Comparison of ENCODE assay signal across 17 mouse cellular contexts in the genomic region with DNA sequence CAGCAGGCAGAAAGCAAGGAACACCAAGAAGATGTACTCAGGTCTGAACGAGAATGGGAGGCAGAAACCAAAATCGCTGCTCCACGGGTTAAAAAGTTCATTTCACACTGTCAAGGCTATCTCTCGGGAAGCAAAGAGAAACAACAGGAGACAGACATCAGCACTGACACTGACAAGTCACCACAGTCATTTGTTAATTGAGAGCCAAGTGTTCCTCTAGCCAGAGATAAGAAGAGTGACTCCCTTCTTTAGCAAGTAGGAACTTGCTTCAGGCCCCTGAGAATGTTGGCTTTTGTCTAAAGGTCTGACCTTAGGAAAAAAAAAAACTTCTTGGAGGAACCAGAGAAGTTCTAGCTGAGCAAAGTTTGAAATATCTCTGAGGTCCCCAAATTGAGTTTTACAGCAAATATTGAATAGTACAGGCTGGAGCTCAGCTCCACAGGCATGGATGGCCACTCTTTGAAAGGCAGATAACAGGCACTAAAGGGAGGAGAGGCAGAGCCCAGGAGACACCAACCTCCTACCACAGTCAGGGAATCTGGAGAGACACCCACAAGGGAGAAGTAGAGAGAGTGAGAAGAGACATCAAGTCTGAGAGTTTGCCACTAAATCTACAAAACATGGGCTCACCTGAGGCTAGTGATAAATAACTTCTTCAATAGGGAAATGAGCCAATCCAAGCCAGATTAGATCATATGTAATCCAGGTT. TPM values are rescaled to one million over a fixed set of nuclear protein-coding genes. Genes with fewer than 3 reads are reported as not detected.
DNase-seq lines count a peak whose midpoint lies in the region; ATAC-seq lines count a peak whose summit lies in the region.
"Had no signal": no experiment of that assay in that cellular context is flagged by ENCODE, and none has a peak within 500 bp of the region (broad histone marks: within the 10 kb centered on the region; RNA-seq: fewer than 3 reads in every experiment).

No protein-coding gene starts in this region.

- H3K27ac ChIP-seq in heart, embryonic 11.5 days (ENCODE audit: low read depth, low read length), result no peak overlapping the region
- peak overlapping the region; percentile 71 for H3K27ac ChIP-seq in liver, embryonic 11.5 days (ENCODE audit: low read depth, low read length)
- H3K27ac ChIP-seq: embryonic facial prominence, embryonic 13.5 days; hindbrain, embryonic 15.5 days; limb, embryonic 10.5 days; neural tube, embryonic 12.5 days had no signal

- 3% methylated on average over 4 of the region's 4 CpGs for WGBS in heart, embryonic 11.5 days (ENCODE audit: insufficient replicate concordance)
- 7% methylated on average over 4 of the region's 4 CpGs for WGBS in liver, embryonic 11.5 days

- H3K9me3 ChIP-seq in heart, embryonic 11.5 days (replicated peaks; ENCODE audit: control insufficient read depth, low read length), result no peaks in the 10 kb centered on the region
- no peaks in the 10 kb centered on the region for H3K9me3 ChIP-seq in liver, embryonic 11.5 days (ENCODE audit: control insufficient read depth, low read length)
- H3K9me3 ChIP-seq: embryonic facial prominence, embryonic 13.5 days; hindbrain, embryonic 15.5 days; limb, embryonic 10.5 days; neural tube, embryonic 12.5 days had no signal

- peak overlapping the region; percentile 17 for H3K4me2 ChIP-seq in heart, embryonic 11.5 days
- peak overlapping the region; percentile 57 for H3K4me2 ChIP-seq in liver, embryonic 11.5 days
- H3K4me2 ChIP-seq: embryonic facial prominence, embryonic 13.5 days; hindbrain, embryonic 15.5 days; neural tube, embryonic 12.5 days had no signal

- H3K4me1 ChIP-seq in heart, embryonic 11.5 days (ENCODE audit: control insufficient read depth, insufficient read depth, low read length), result peaks cover 37% of the 10 kb centered on the region
- peaks cover 37% of the 10 kb centered on the region for H3K4me1 ChIP-seq in liver, embryonic 11.5 days (replicated peaks; ENCODE audit: control insufficient read depth, insufficient read depth, low read length)
- H3K4me1 ChIP-seq: hindbrain, embryonic 15.5 days; neural tube, embryonic 12.5 days had no signal

- ATAC-seq in heart, embryonic 11.5 days (replicated peaks; ENCODE audit: insufficient number of reproducible peaks, low FRiP score, low TSS enrichment), result no peak
- ATAC-seq in liver, embryonic 11.5 days (replicated peaks; ENCODE audit: low FRiP score), result peak; percentile 55
- peak; percentile 90 for ATAC-seq in megakaryocyte-erythroid progenitor cell, adult 5-6 weeks (replicated peaks; ENCODE audit: low FRiP score, low TSS enrichment, poor library complexity, severe bottlenecking)
- ATAC-seq: intestine, postnatal 0 days had no signal

- intact Hi-C loops in left cerebral cortex, postnatal 25 days (cut with DNase I), result no loop called here

- H3K36me3 ChIP-seq in heart, embryonic 11.5 days (ENCODE audit: control insufficient read depth, insufficient read depth, low read length), result no peaks in the 10 kb centered on the region
- H3K36me3 ChIP-seq in liver, embryonic 11.5 days (ENCODE audit: control insufficient read depth, insufficient read depth, low read length), result no peaks in the 10 kb centered on the region
- H3K36me3 ChIP-seq: embryonic facial prominence, embryonic 13.5 days; hindbrain, embryonic 15.5 days; neural tube, embryonic 12.5 days had no signal

- DNase-seq in testis, postnatal 14 days (ENCODE audit: low spot score), result peak; percentile 40
- no peak for DNase-seq in testis, postnatal 10 days (ENCODE audit: low spot score)
- peak; percentile 30 for DNase-seq in liver, embryonic 11.5 days (ENCODE audit: low spot score)
- no peak for DNase-seq in thymus, postnatal 10 days (ENCODE audit: low spot score in 2 of 2)
- DNase-seq in left cerebral cortex, postnatal 25 days (ENCODE audit: low spot score in 2 of 2), result no peak
- DNase-seq in lung, adult 18-20 months, result no peak
- DNase-seq: adrenal gland, postnatal 25 days; cerebellum, adult 18-20 months; cerebellum, postnatal 36 days; kidney, postnatal 10 days had no signal

- no peak overlapping the region for H3K9ac ChIP-seq in heart, embryonic 11.5 days (ENCODE audit: low read depth, low read length)
- H3K9ac ChIP-seq in liver, embryonic 11.5 days (ENCODE audit: low read depth, low read length), result peak overlapping the region; percentile 30; the same call in 1 of the 2 replicates
- H3K9ac ChIP-seq: embryonic facial prominence, embryonic 13.5 days; hindbrain, embryonic 15.5 days; neural tube, embryonic 12.5 days had no signal

- H3K4me3 ChIP-seq in heart, embryonic 11.5 days (ENCODE audit: low read depth, low read length), result no peak overlapping the region
- no peak overlapping the region for H3K4me3 ChIP-seq in liver, embryonic 11.5 days (ENCODE audit: low read depth, low read length)
- H3K4me3 ChIP-seq: embryonic facial prominence, embryonic 13.5 days; hindbrain, embryonic 15.5 days; limb, embryonic 10.5 days; neural tube, embryonic 12.5 days had no signal

- no peaks in the 10 kb centered on the region for H3K27me3 ChIP-seq in heart, embryonic 11.5 days (ENCODE audit: control insufficient read depth, insufficient read depth, low read length)
- no peaks in the 10 kb centered on the region for H3K27me3 ChIP-seq in liver, embryonic 11.5 days (replicated peaks; ENCODE audit: control insufficient read depth, insufficient read depth, low read length)
- H3K27me3 ChIP-seq: embryonic facial prominence, embryonic 13.5 days; hindbrain, embryonic 15.5 days; neural tube, embryonic 12.5 days had no signal

RNA-seq across cellular contexts. Expression of a gene that starts 8.5 kb away (rescaled TPM):
- polyA plus RNA-seq in heart, embryonic 11.5 days (2014; fragmentation: Nextera tagmentation; extraction: Ambion mirVana), result 59.4 and 67.0 TPM in 2 replicates
- polyA plus RNA-seq in liver, embryonic 11.5 days (2014; fragmentation: Nextera tagmentation; extraction: Ambion mirVana), result 55.4 and 61.3 TPM in 2 replicates
- 8.0 and 12.4 TPM in 2 replicates for total RNA-seq in megakaryocyte-erythroid progenitor cell, adult 5-6 weeks (2014; fragmentation: Nextera tagmentation)
- 18.2 and 35.3 TPM in 2 replicates for total RNA-seq in megakaryocyte-erythroid progenitor cell, adult 5-6 weeks (2017)
- total RNA-seq in left cerebral cortex, postnatal 25 days (2021), result 1 to 10 TPM; 1.6 to 2.1 TPM

Comparison
In these comparisons a context has a peak if more than half of its experiments do, and no peak if none do; other contexts are left out.
1. DNase-seq: peak in testis, postnatal 14 days (single experiment) and liver, embryonic 11.5 days (single experiment); none in testis, postnatal 10 days (single experiment), thymus, postnatal 10 days (0 of 2), left cerebral cortex, postnatal 25 days (0 of 2) and lung, adult 18-20 months (0 of 2).